Mouse (Mus musculus): ENCODE measurements around the gene 4930519P11Rik. TPM values are rescaled to one million over a fixed set of nuclear protein-coding genes. Genes with fewer than 3 reads are reported as not detected.
A peak's percentile ranks its signal among the peaks of the same experiment; 100 is the strongest.

Gene 4930519P11Rik
- total and polyA plus RNA-seq, 2 experiments from 2014 or later = 1.1 TPM; not detected in 1

DNA sequence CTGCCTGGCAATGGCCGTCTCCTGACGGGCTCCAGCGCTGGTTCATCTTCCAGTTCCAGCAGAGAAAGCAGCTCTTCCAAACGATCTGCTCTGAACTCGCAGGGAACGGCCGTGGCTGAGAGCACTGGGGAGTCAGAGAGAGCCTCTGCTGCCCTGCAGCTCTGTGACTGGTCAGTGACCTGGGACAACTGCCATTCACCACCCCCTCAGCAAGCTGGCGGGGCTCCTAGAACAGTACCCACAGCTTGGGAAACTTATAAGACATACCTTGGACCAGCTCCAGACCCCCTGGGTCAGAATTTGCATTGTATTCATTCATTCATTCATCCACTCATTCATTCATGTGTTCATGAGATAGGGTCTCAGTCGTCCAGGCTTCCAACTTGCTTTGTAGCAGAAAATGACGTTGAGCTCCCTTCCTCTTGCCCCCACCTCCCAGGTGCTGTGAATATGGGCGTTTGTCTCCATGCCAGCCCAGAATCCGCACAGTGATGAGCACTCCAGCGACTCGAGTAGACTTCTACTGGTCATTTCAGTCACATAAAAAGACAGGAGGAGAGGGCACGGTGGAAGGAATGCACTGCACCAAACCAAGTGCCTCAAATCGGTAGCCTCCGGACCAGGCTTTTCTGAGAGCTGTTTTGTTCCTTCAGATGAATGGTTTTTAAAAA, 28.2 kb downstream of the 4930519P11Rik start:
- no peak for ATAC-seq
- no peaks in the 10 kb centered on the region for H3K36me3 ChIP-seq (ENCODE audit: insufficient read depth)
- TF ChIP-seq CTCF (IDR thresholded peaks at IDR 0.05; ENCODE audit: low read depth) = no peak
- H3K4me1 ChIP-seq (ENCODE audit: insufficient read depth) = peaks cover 16% of the 10 kb centered on the region
- no peak overlapping the region for H3K4me2 ChIP-seq (ENCODE audit: low read depth)
- no peak for DNase-seq
- peak overlapping the region; percentile 70 for H3K27ac ChIP-seq (ENCODE audit: low read depth, low read length)
- WGBS = 39% methylated on average over 17 of the region's 17 CpGs
- no peak overlapping the region for H3K9ac ChIP-seq
- H3K4me3 ChIP-seq (ENCODE audit: low read depth, low read length) = no peak overlapping the region
- H3K27me3 ChIP-seq (ENCODE audit: insufficient read depth, low read length) = no peaks in the 10 kb centered on the region
- H3K9me3 ChIP-seq (ENCODE audit: low read length) = no peaks in the 10 kb centered on the region

GRCm38 (mm10) chr2:154583906-154584872, 29.0 kb downstream of the 4930519P11Rik start:
- DNase-seq = peak; percentile 93
- Histone ChIP-seq H3K4me1 (ENCODE audit: insufficient read depth) (peaks cover 16% of the 10 kb centered on the region), H3K36me3 (ENCODE audit: insufficient read depth) (no peaks in the 10 kb centered on the region), H3K9ac (no peak overlapping the region), H3K27ac (ENCODE audit: low read depth, low read length) (peak overlapping the region; percentile 70), H3K27me3 (ENCODE audit: insufficient read depth, low read length) (no peaks in the 10 kb centered on the region), H3K9me3 (ENCODE audit: low read length) (no peaks in the 10 kb centered on the region), H3K4me3 (ENCODE audit: low read depth, low read length) (no peak overlapping the region), H3K4me2 (ENCODE audit: low read depth) (no peak overlapping the region)
- peak; percentile 97 for ATAC-seq
- 37% methylated on average over 15 of the region's 15 CpGs for WGBS
- TF ChIP-seq CTCF (IDR thresholded peaks at IDR 0.05; ENCODE audit: low read depth) = no peak

DNA sequence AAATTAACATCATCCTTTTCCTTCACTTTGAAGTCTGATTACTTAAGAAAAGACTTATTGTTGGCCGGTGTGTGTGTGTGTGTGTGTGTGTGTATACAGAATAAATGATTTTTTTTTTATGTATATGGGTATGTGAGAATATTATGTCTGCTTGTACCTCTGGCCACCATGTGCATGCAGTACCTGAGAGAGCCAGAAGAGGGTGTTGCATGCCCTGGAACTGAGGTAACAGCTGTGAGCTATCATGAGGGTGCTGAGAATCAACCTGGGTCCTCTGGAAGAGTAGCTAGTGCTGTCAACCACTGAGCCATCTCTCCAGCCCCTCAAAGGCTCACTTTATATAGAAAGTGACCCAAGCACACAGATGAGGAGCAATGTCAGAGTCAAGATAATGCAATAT, 31.8 kb downstream of the 4930519P11Rik start:
- no peak overlapping the region for H3K9ac ChIP-seq
- H3K27ac ChIP-seq (ENCODE audit: low read depth, low read length) = no peak overlapping the region
- no peak for DNase-seq
- no peaks in the 10 kb centered on the region for H3K36me3 ChIP-seq (ENCODE audit: insufficient read depth)
- 97% methylated on average over 1 of the region's 1 CpGs for WGBS
- H3K9me3 ChIP-seq (ENCODE audit: low read length) = no peaks in the 10 kb centered on the region
- H3K27me3 ChIP-seq (ENCODE audit: insufficient read depth, low read length) = no peaks in the 10 kb centered on the region
- ATAC-seq = no peak
- peaks cover 16% of the 10 kb centered on the region for H3K4me1 ChIP-seq (ENCODE audit: insufficient read depth)
- H3K4me3 ChIP-seq (ENCODE audit: low read depth, low read length) = no peak overlapping the region
- TF ChIP-seq CTCF (IDR thresholded peaks at IDR 0.05; ENCODE audit: low read depth) = 0 out of 2 replicates have a peak, but pooled peaks have one; percentile 12
- H3K4me2 ChIP-seq (ENCODE audit: low read depth) = no peak overlapping the region

- TF ChIP-seq CTCF (IDR thresholded peaks at IDR 0.05; ENCODE audit: low read depth) = no peak
- Histone ChIP-seq H3K27ac (ENCODE audit: low read depth, low read length) (peak overlapping the region; percentile 40; the same call in 1 of the 2 replicates), H3K36me3 (ENCODE audit: insufficient read depth) (no peaks in the 10 kb centered on the region), H3K4me1 (ENCODE audit: insufficient read depth) (peaks cover 16% of the 10 kb centered on the region), H3K27me3 (ENCODE audit: insufficient read depth, low read length) (no peaks in the 10 kb centered on the region), H3K4me3 (ENCODE audit: low read depth, low read length) (no peak overlapping the region), H3K9me3 (ENCODE audit: low read length) (no peaks in the 10 kb centered on the region), H3K4me2 (ENCODE audit: low read depth) (no peak overlapping the region), H3K9ac (no peak overlapping the region)
- ATAC-seq (no peak), DNase-seq (no peak)
- 66% methylated on average over 8 of the region's 8 CpGs for WGBS
Observed at GRCm38 (mm10) chr2:154580586-154580985, 32.7 kb downstream of the 4930519P11Rik start.

DNA sequence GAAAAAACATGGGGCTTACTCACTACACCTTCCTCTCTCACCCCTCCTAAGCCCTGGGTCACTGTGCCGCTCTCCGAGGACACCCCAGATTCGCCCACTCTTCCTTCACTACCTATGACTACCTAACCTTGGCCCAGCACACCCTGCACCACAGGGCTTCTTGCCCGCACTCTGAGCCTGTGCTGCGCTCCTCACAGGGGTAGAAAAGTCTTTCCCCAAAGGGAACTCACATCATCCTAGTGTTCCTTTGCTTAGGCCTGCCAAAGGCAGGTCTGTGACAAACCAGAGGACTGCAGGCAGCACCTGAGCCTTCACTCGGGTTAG, 35.5 kb downstream of the 4930519P11Rik start:
- Histone ChIP-seq H3K27ac (ENCODE audit: low read depth, low read length) (no peak overlapping the region), H3K27me3 (ENCODE audit: insufficient read depth, low read length) (no peaks in the 10 kb centered on the region), H3K4me2 (ENCODE audit: low read depth) (no peak overlapping the region), H3K4me1 (ENCODE audit: insufficient read depth) (no peaks in the 10 kb centered on the region), H3K36me3 (ENCODE audit: insufficient read depth) (no peaks in the 10 kb centered on the region), H3K9me3 (ENCODE audit: low read length) (no peaks in the 10 kb centered on the region), H3K9ac (no peak overlapping the region), H3K4me3 (ENCODE audit: low read depth, low read length) (no peak overlapping the region)
- WGBS = 68% methylated on average over 6 of the region's 6 CpGs
- DNase-seq (no peak), ATAC-seq (no peak)
- no peak for TF ChIP-seq CTCF (IDR thresholded peaks at IDR 0.05; ENCODE audit: low read depth)

- no peak for TF ChIP-seq CTCF (IDR thresholded peaks at IDR 0.05; ENCODE audit: low read depth)
- H3K36me3 ChIP-seq (ENCODE audit: insufficient read depth) = no peaks in the 10 kb centered on the region
- DNase-seq = no peak
- peak; percentile 20; the same call in 1 of the 2 replicates for ATAC-seq
- no peak overlapping the region for H3K4me2 ChIP-seq (ENCODE audit: low read depth)
- H3K4me3 ChIP-seq (ENCODE audit: low read depth, low read length) = no peak overlapping the region
- no peak overlapping the region for H3K27ac ChIP-seq (ENCODE audit: low read depth, low read length)
- H3K27me3 ChIP-seq (ENCODE audit: insufficient read depth, low read length) = no peaks in the 10 kb centered on the region
- H3K9ac ChIP-seq = no peak overlapping the region
- H3K9me3 ChIP-seq (ENCODE audit: low read length) = no peaks in the 10 kb centered on the region
- H3K4me1 ChIP-seq (ENCODE audit: insufficient read depth) = no peaks in the 10 kb centered on the region
- WGBS = 25% methylated on average over 12 of the region's 12 CpGs
Observed at GRCm38 (mm10) chr2:154576876-154577743, 36.1 kb downstream of the 4930519P11Rik start.

All from forebrain, postnatal 0 days (tissue).